Mouse (Mus musculus): ENCODE measurements at regions not wholly inside any gene's neighbourhood (a gene's known extent, or its start where the extent isn't known, plus 50 kb on each side); places are given as distances from the start of the nearest gene placed in this dataset.

DNA sequence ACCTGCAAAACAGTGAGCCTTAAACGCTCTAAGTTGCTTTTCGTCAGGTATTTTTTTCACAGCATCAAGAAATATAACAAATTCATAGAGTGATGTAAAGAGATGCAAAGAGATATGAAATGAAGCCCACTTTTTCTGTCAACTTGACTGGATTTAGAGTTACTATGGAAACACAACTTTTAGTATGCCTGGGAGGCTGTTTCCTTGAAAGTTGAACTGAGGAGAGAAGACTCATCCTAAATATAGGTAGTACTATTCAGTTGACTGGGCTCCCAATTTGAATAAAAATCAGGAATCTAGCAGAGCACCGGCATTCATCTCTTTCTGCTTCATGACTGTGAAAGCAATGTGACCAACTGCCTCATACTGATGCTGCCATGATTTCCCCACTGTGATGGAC, 509.7 kb downstream of the Synb start:
- DNase-seq = no peak

DNA sequence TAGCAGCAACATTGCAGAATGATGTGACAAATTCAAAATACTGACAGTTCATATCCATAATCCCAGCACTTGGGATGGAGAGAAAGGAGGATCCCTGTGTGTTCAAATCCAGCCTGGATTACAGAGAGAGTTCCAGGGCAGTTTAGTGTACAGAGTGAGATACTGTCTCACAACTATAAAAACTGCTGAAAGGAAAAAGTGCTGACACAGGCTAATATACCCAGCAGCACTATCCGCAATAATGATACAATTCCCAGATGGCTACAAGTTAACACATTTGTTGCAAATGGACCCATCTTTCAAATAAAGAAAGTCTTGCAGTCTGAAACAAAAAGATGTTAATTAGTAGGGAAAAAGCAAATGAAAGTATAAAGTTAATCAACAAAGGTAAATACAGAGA, 510.9 kb downstream of the Synb start:
- no peak for DNase-seq

DNA sequence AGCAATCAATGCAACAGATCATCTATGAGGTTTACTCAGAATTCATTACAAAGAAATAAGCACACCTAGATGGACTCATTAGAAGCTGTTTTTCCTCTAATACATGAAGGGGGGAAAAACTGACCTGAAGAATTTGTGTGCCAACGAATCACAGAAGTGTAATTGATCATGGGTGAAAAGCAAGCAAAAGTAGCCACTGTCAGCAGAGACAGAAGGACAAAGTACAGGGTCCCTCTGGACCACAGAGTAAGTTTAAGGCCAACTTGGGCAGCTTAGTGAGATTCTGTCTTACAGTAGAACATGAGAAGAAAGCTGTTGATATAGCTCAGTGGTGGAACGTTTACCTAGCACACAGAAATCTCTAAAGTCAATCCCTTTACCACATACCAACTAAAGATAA, 523.7 kb downstream of the Synb start:
- no peak for DNase-seq

GRCm38 (mm10) chr14:68762916-68763315, 531.2 kb downstream of the Synb start:
- no peak for DNase-seq

GRCm38 (mm10) chr14:68744661-68745060, 549.4 kb downstream of the Synb start:
- DNase-seq = no peak

GRCm38 (mm10) chr14:68738474-68738873, 555.6 kb downstream of the Synb start:
- no peak for DNase-seq

GRCm38 (mm10) chr14:68735756-68736155, 558.3 kb downstream of the Synb start:
- DNase-seq = peak; percentile 64

GRCm38 (mm10) chr14:68721156-68721555, 572.9 kb downstream of the Synb start:
- DNase-seq = peak; percentile 13

- DNase-seq = no peak
Measured at GRCm38 (mm10) chr14:68719429-68720160, 574.5 kb downstream of the Synb start.

GRCm38 (mm10) chr14:68718846-68719245, 575.3 kb downstream of the Synb start:
- peak; percentile 56 for DNase-seq

Data from adrenal gland, adult 2 months (tissue).